Mouse (Mus musculus) thymus, postnatal 10 days (tissue): ENCODE data around the gene Nrp2.

Experiments
- DNase-seq, 2 experiments: peaks; one replicate each; pipeline ENCODE4 v3.0.0; 2021; ENCODE audit warnings: low spot score in 2 of 2

The Nrp2 gene

DNA sequence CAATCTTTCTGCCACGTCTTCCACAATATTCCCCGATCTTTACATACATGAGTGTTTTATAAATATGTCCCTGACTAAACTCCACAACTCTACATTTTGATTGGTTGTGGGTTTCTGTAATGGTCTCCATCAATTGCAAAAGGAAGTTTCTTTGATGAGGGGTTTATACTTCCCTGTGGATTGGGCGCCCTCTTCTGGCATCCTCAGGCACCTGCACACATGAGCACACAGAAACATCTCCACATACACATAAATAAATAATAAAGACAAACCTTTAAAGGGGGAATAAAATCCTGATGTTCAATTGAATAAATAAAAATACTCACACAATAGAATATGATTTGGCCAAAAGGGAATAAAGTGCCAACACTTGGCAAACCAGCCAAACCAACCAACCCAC lies 117.1 kb downstream of the Nrp2 start:
- no peak for DNase-seq

GRCm38 (mm10) chr1:62821509-62822398 lies 118.7 kb downstream of the Nrp2 start:
- DNase-seq: no peak

- no peak for DNase-seq
Observed at GRCm38 (mm10) chr1:62823549-62824195, 120.6 kb downstream of the Nrp2 start.

GRCm38 (mm10) chr1:62825822-62826765 lies 123.0 kb downstream of the Nrp2 start:
- DNase-seq: no peak

DNA sequence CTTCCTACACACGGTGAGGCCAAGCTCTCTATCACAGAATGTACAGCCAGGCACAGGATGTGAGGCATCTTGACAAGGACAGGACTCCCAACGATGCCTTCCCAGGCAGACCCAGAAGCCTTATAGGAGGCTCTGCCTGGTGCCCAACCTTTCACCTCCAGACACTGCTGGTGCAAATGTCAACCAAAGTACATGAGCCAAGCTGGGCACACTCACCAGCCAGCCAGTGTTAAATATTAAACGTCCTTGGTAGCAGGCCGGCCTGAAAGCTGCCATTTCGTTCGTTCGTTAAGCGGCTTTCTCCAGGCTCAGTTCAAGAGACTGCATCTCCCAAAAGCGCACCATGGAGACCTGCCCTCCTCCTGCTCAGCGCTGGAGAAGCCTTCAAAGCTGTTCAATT lies 124.2 kb downstream of the Nrp2 start:
- DNase-seq: no peak

DNA sequence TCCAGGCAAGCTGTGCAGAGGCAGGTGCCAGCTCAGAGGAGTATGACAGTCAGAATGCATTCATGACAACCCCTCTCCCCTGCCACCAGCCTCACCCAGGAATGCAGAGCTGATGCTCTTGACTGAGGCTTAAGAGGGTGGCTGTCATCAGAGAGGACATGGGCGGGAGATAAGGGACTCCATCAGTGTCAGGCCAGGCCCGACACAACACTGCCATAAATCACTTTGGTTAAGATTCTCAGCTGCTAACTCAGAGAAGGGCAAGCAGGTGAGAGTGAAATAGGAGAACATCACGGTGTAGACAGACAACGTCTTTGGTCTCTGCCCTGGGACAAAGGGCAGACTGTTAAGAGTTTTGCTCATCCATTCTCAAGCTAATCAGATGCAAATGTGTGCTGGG lies 125.1 kb downstream of the Nrp2 start:
- DNase-seq: no peak

DNA sequence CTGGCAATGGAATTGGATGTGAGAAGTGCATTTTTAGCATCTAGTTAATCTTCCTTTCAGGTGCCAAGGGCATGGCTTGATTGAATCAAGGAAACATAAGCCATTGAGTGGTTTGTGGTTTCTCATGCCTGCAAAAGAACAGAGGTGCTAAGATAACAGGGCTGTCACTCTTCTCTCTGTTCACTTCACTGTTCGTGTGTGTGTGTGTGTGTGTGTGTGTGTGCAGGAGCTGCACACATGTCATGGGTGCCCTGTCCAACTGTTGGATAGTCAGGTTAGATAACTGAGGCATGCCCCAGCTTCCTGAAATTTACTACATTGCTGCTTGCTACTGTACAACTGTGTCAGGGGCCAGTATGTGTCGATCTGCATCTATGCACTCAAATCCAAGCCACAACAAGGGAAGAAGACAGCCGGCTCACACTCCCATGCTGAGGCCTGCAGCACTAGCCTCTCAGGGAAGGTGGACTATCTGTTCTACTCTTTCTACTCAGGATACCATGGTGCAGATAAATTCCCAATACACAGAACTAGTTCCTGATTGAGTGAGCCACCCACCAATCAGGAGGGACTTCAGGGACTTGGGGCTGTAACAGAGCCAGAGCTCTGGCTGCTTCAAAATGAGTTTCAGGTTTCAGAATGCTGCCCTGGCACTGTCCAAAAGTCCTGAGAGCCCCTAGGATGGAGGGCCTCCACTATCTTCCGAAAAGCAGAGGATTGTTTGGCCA lies 126.8 kb downstream of the Nrp2 start:
- no peak for DNase-seq

- DNase-seq: no peak
Observed at GRCm38 (mm10) chr1:62830418-62830769, 127.3 kb downstream of the Nrp2 start.

DNA sequence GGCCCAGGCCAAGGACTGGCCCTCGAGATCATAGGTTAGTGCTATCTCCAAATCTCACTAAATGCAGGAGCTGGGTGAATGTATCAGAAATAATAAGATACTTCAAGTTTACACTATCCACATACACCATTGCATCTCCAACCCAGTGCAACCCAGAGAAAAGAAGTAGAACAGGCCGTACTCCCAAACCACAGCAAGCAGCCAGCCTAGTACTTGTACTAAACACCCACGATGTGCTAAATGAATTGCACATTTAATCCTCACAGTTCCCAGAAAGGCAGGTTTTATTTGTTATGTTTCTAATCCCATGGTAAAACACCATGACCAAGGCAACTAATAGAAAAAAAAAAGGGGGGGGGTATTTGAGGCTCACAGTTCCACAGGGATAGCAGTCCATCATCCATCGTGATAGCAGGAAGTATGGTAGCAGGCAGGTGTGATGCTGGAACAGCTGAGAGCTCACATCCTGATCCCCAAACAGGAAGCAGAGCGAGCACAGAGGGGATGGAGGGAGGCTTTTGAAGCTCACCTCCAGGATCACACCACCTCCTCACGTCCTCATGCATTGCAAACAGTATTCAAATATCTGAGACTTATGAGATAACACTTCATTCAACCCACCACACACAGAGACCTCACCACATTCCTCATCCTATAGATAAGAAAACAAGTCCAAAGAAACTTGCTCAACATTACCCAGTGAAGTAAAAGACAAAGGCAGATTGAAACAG lies 128.8 kb downstream of the Nrp2 start:
- DNase-seq: no peak

DNA sequence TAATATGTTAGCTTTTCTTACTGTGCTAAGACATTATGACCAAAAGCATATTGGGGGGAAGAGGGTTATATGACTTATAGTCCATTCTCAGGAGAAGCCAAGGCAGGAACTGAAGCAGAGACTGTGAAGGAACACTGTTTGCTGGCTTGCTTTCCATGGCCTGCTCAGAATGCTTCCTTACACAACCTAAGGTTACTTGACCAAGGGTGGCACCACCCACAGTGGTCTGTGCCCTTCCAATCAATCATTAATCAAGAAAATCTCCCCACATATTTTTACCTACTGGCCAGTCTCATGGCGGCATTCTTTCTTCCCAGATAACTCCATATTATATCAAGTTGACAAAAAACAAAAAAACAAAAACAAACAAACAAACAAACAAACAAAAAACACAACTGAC lies 130.3 kb downstream of the Nrp2 start:
- no peak for DNase-seq

- DNase-seq: no peak
Observed at GRCm38 (mm10) chr1:62834443-62835185, 131.5 kb downstream of the Nrp2 start.

GRCm38 (mm10) chr1:62838083-62838482 lies 135.0 kb downstream of the Nrp2 start:
- no peak for DNase-seq

DNA sequence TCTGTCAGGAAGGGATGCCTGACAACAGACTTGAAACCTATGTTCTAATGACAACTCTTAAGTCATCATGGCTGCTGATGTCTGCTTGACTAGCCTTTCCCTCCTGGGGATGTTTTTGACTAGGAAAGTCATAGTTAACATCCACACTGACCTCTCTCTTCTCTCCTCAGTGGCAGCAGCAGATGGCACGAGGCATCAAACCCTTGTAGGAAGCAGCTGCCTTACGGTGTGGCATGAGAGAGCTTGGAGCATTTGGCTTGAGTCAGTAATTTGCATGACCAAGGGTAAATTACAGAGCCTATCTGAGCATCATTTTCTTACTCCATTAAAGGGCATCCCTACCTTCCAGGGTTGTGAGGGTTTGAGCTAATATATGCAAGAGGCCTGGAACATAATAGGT lies 135.5 kb downstream of the Nrp2 start:
- no peak for DNase-seq

- no peak for DNase-seq
Observed at GRCm38 (mm10) chr1:62843215-62843614, 140.1 kb downstream of the Nrp2 start.

- DNase-seq: no peak
Observed at GRCm38 (mm10) chr1:62850990-62851940, 148.2 kb downstream of the Nrp2 start.

- DNase-seq: no peak
Observed at GRCm38 (mm10) chr1:62853362-62853761, 150.3 kb downstream of the Nrp2 start.

GRCm38 (mm10) chr1:62853996-62854395 lies 150.9 kb downstream of the Nrp2 start:
- no peak for DNase-seq

- DNase-seq: no peak
Observed at GRCm38 (mm10) chr1:62859098-62859497, 156.0 kb downstream of the Nrp2 start.
